Mouse (Mus musculus): ENCODE results near the gene Mesp2.

GRCm38 (mm10) chr7:79858202-79858934 is 47.8 kb downstream of the Mesp2 start:
- TF ChIP-seq CTCF (IDR thresholded peaks at IDR 0.05; ENCODE audit: borderline replicate concordance, control insufficient read depth, extremely low read depth, insufficient read depth, low read length, poor library complexity) (no peak), POLR2A (IDR thresholded peaks at IDR 0.05; ENCODE audit: control insufficient read depth, extremely low read depth, insufficient read depth, low read length, poor library complexity) (no peak)

Measured in thymus, adult 2 months (tissue).